Mouse (Mus musculus) liver, adult 2 months (tissue): ENCODE results near the gene Pigf.

Source experiments
- CTCF ChIP-seq: fragments of 200-500 bp; IDR thresholded peaks from 2 replicates; pipeline ENCODE4 v1.5.1; 2011; ENCODE audit warnings: low read depth, low read length, control low read depth
- POLR2A ChIP-seq: fragments of 200-500 bp; IDR thresholded peaks from 2 replicates; pipeline ENCODE4 v1.6.1; 2011; ENCODE audit warnings: low read length, control low read depth; ENCODE audit not compliant: insufficient read depth; ENCODE audit errors: extremely low read depth

DNA sequence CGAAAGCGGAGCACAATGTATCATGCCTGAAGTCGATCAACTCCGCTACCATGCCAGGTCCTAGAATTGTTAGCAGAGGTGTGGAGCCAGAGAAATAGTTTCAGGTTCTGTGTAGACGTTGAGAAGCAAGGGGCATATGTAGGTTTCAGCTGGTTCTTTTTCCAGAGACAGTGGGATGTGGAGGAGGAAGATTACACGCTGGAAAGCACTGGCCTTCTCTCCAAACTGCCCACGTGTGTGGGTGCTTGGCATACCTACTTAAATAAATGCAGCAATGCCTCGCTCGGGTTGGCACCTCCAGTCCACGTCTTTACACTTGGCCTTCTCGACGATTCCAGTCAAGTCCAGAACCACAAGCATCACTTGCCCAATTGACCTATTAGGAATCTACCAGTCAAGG is 58.2 kb downstream of the Pigf start:
- TF ChIP-seq CTCF: no peak
- TF ChIP-seq POLR2A: no peak
